Mouse (Mus musculus): ENCODE measurements around the gene Agk. TPM values are rescaled to one million over a fixed set of nuclear protein-coding genes. Genes with fewer than 3 reads are reported as not detected.

The Agk gene
- polyA plus RNA-seq, 1 experiment = 11.0 TPM

DNA sequence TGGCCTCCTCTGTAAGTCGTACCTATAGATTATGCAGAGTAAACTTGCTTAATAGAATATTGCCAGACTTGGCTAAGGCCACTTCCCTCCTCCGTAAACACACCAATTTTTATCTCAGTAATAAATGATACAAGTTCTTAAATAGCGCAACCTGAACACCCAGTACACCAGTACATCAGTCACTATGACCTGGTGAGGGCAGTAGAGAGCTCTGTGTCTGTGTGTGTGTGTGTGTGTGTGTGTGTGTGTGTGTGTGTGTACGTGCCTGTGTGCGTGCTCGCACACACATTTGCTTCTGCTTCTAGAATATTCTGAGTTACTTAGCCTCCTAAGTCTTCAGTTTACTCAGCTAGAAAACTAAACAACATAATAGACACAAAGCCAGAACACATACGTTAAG lies 28.4 kb downstream of the Agk start:
- Histone ChIP-seq H3K4me3 (ENCODE audit: insufficient read depth, poor library complexity, severe bottlenecking) (no peak overlapping the region), H3ac (ENCODE audit: control insufficient read depth, insufficient read length, low read depth) (no peak overlapping the region), H3K36me3 (ENCODE audit: control insufficient read depth, insufficient read depth) (peaks cover 33% of the 10 kb centered on the region), H3K79me3 (ENCODE audit: low read depth) (no peaks in the 10 kb centered on the region), H3K27me3 (ENCODE audit: control insufficient read depth, insufficient read depth, insufficient read length) (no peaks in the 10 kb centered on the region), H3K79me2 (ENCODE audit: control insufficient read depth, insufficient read depth) (no peaks in the 10 kb centered on the region)
- no peak for TF ChIP-seq FOSL1 (IDR thresholded peaks at IDR 0.05; ENCODE audit: insufficient read depth, low read length, poor library complexity, severe bottlenecking)
- TF ChIP-seq USF1 (IDR thresholded peaks at IDR 0.05; ENCODE audit: low read depth) = no peak
- no peak for TF ChIP-seq MAX (IDR thresholded peaks at IDR 0.05)
- no peak for TF ChIP-seq CEBPB (IDR thresholded peaks at IDR 0.05; ENCODE audit: low read depth)
- TF ChIP-seq CTCF (IDR thresholded peaks at IDR 0.05; ENCODE audit: control insufficient read depth, insufficient read depth, insufficient read length) = no peak
- no peak for TF ChIP-seq MYOG (IDR thresholded peaks at IDR 0.05; ENCODE audit: control insufficient read depth, extremely low read depth, insufficient read length)
- no peak for TF ChIP-seq MYOD1 (IDR thresholded peaks at IDR 0.05; ENCODE audit: control insufficient read depth, insufficient read length, low read depth)

DNA sequence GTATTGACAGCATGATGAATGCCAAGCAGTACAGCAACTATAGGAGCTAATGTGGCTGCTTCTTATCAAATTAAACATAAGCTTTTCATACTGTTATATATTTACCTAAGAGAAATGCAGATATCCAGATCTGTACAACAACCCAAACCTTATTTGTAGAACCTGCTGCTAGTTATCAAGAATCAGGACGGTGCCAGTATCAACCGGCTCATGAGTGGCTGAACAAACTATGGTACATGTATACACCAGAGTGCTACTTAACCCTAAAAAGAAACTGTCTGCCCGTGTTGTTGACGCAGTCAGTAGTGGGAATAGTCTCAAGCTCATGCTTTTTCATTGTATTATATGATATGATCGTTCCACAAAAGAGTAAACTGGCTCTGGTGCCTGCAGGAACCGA lies 46.1 kb downstream of the Agk start:
- H3K27me3 ChIP-seq (ENCODE audit: control insufficient read depth, insufficient read depth, insufficient read length) = no peaks in the 10 kb centered on the region
- H3ac ChIP-seq (ENCODE audit: control insufficient read depth, insufficient read length, low read depth) = no peak overlapping the region
- H3K79me3 ChIP-seq (ENCODE audit: low read depth) = no peaks in the 10 kb centered on the region
- TF ChIP-seq CTCF (IDR thresholded peaks at IDR 0.05; ENCODE audit: control insufficient read depth, insufficient read depth, insufficient read length) = no peak
- TF ChIP-seq CEBPB (IDR thresholded peaks at IDR 0.05; ENCODE audit: low read depth) = no peak
- TF ChIP-seq MAX (IDR thresholded peaks at IDR 0.05) = no peak
- TF ChIP-seq USF1 (IDR thresholded peaks at IDR 0.05; ENCODE audit: low read depth) = no peak
- no peak for TF ChIP-seq MYOD1 (IDR thresholded peaks at IDR 0.05; ENCODE audit: control insufficient read depth, insufficient read length, low read depth)
- TF ChIP-seq MYOG (IDR thresholded peaks at IDR 0.05; ENCODE audit: control insufficient read depth, extremely low read depth, insufficient read length) = no peak
- TF ChIP-seq FOSL1 (IDR thresholded peaks at IDR 0.05; ENCODE audit: insufficient read depth, low read length, poor library complexity, severe bottlenecking) = no peak
- H3K4me3 ChIP-seq (ENCODE audit: insufficient read depth, poor library complexity, severe bottlenecking) = no peak overlapping the region
- peaks cover 18% of the 10 kb centered on the region for H3K36me3 ChIP-seq (ENCODE audit: control insufficient read depth, insufficient read depth)
- H3K79me2 ChIP-seq (ENCODE audit: control insufficient read depth, insufficient read depth) = no peaks in the 10 kb centered on the region

DNA sequence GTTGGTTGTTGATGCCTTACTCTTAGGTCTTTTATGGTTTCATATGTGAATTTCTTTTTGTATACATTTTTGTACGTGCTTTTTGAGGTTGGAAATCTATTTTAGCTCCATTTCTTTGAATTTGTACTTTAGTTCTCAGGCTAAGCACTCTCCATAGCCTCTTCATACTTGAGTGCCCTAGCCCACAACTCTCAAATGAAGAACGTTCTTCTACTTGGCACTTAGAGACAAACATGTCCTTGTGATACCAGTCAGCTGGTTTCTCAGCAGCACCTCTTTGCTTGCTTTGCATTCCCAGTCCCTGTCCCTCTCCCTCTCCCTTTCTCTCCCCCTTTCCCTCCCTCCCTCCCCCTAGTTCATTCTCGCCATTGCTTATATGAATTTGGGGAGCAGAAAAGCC lies 55.2 kb downstream of the Agk start:
- Histone ChIP-seq H3K79me2 (ENCODE audit: control insufficient read depth, insufficient read depth) (no peaks in the 10 kb centered on the region), H3K36me3 (ENCODE audit: control insufficient read depth, insufficient read depth) (peaks cover 26% of the 10 kb centered on the region), H3K79me3 (ENCODE audit: low read depth) (no peaks in the 10 kb centered on the region), H3ac (ENCODE audit: control insufficient read depth, insufficient read length, low read depth) (no peak overlapping the region), H3K27me3 (ENCODE audit: control insufficient read depth, insufficient read depth, insufficient read length) (no peaks in the 10 kb centered on the region), H3K4me3 (ENCODE audit: insufficient read depth, poor library complexity, severe bottlenecking) (no peak overlapping the region)
- TF ChIP-seq MYOD1 (IDR thresholded peaks at IDR 0.05; ENCODE audit: control insufficient read depth, insufficient read length, low read depth) (no peak), MYOG (IDR thresholded peaks at IDR 0.05; ENCODE audit: control insufficient read depth, extremely low read depth, insufficient read length) (no peak)

DNA sequence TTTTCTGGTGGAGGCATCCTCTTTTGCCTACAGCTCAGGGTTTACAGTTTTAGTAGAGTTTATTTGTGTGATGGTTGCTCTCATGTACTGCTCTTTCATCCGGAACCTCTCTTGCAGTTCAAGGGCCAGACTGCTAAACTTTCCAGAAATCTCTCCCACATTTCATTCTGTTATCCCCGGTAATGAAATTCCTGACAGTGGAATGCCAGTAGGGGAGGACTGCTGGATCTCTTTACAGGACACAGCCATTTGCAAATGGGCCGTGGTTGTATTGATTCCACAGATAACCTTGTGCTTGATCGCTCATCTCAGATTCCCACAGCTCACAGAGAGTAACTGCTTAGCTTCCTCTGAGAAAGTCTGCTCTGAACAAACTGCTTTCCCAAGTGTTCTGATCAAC lies 56.9 kb downstream of the Agk start:
- TF ChIP-seq USF1 (IDR thresholded peaks at IDR 0.05; ENCODE audit: low read depth) (no peak), CTCF (IDR thresholded peaks at IDR 0.05; ENCODE audit: control insufficient read depth, insufficient read depth, insufficient read length) (no peak), MYOD1 (IDR thresholded peaks at IDR 0.05; ENCODE audit: control insufficient read depth, insufficient read length, low read depth) (no peak), CEBPB (IDR thresholded peaks at IDR 0.05; ENCODE audit: low read depth) (no peak), FOSL1 (IDR thresholded peaks at IDR 0.05; ENCODE audit: insufficient read depth, low read length, poor library complexity, severe bottlenecking) (no peak), MAX (IDR thresholded peaks at IDR 0.05) (no peak), MYOG (IDR thresholded peaks at IDR 0.05; ENCODE audit: control insufficient read depth, extremely low read depth, insufficient read length) (no peak)
- H3K27me3 ChIP-seq (ENCODE audit: control insufficient read depth, insufficient read depth, insufficient read length) = no peaks in the 10 kb centered on the region
- no peak overlapping the region for H3ac ChIP-seq (ENCODE audit: control insufficient read depth, insufficient read length, low read depth)
- no peaks in the 10 kb centered on the region for H3K79me3 ChIP-seq (ENCODE audit: low read depth)
- no peaks in the 10 kb centered on the region for H3K79me2 ChIP-seq (ENCODE audit: control insufficient read depth, insufficient read depth)
- peaks cover 25% of the 10 kb centered on the region for H3K36me3 ChIP-seq (ENCODE audit: control insufficient read depth, insufficient read depth)
- no peak overlapping the region for H3K4me3 ChIP-seq (ENCODE audit: insufficient read depth, poor library complexity, severe bottlenecking)

DNA sequence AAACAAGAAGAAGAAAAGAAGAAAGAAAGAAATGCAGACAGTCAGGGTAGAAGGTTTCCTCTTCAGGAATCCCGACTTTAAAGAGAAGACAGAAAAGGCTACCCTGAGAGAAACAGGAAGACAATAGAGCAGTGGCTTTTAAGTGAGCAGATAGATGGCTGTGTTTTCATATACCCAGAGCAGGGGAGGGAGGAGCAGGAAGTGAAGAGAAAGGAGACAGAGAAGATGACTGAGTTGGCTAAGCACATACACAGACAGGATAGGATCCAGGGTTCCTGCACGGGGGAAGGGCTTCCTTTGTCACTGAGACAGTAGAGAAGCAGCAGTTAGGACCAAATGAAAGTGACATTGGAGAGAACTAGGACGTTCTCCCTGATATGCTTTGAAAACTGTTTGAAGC lies 60.7 kb downstream of the Agk start:
- no peaks in the 10 kb centered on the region for H3K27me3 ChIP-seq (ENCODE audit: control insufficient read depth, insufficient read depth, insufficient read length)
- H3K79me2 ChIP-seq (ENCODE audit: control insufficient read depth, insufficient read depth) = no peaks in the 10 kb centered on the region
- TF ChIP-seq MYOD1 (IDR thresholded peaks at IDR 0.05; ENCODE audit: control insufficient read depth, insufficient read length, low read depth) = no peak
- no peak for TF ChIP-seq CTCF (IDR thresholded peaks at IDR 0.05; ENCODE audit: control insufficient read depth, insufficient read depth, insufficient read length)
- TF ChIP-seq MYOG (IDR thresholded peaks at IDR 0.05; ENCODE audit: control insufficient read depth, extremely low read depth, insufficient read length) = no peak
- TF ChIP-seq FOSL1 (IDR thresholded peaks at IDR 0.05; ENCODE audit: insufficient read depth, low read length, poor library complexity, severe bottlenecking) = no peak
- TF ChIP-seq MAX (IDR thresholded peaks at IDR 0.05) = no peak
- no peak for TF ChIP-seq CEBPB (IDR thresholded peaks at IDR 0.05; ENCODE audit: low read depth)
- no peak for TF ChIP-seq USF1 (IDR thresholded peaks at IDR 0.05; ENCODE audit: low read depth)
- no peak overlapping the region for H3ac ChIP-seq (ENCODE audit: control insufficient read depth, insufficient read length, low read depth)
- H3K79me3 ChIP-seq (ENCODE audit: low read depth) = no peaks in the 10 kb centered on the region
- no peak overlapping the region for H3K4me3 ChIP-seq (ENCODE audit: insufficient read depth, poor library complexity, severe bottlenecking)
- H3K36me3 ChIP-seq (ENCODE audit: control insufficient read depth, insufficient read depth) = peaks cover 34% of the 10 kb centered on the region

DNA sequence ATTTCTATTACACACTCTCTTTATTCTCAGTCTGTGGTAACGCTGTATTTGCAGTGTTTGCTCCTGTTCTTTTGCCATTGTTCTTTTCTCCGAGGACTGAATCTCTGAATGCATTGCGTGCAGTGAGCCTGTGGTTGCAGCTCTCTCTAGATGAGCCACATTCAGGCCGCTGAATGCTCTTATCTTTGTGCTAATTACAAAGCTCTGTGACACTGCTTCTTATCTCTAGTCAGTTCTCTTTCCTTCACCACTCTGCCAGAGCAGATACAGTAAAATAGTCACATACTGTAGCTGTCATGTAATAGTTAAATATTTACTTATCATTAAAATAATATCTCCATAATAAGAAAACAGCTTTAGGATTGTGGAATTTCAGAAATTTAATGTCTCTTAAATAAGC lies 63.7 kb downstream of the Agk start:
- H3K79me2 ChIP-seq (ENCODE audit: control insufficient read depth, insufficient read depth) = no peaks in the 10 kb centered on the region
- no peaks in the 10 kb centered on the region for H3K79me3 ChIP-seq (ENCODE audit: low read depth)
- no peak for TF ChIP-seq FOSL1 (IDR thresholded peaks at IDR 0.05; ENCODE audit: insufficient read depth, low read length, poor library complexity, severe bottlenecking)
- TF ChIP-seq MYOG (IDR thresholded peaks at IDR 0.05; ENCODE audit: control insufficient read depth, extremely low read depth, insufficient read length) = no peak
- TF ChIP-seq CTCF (IDR thresholded peaks at IDR 0.05; ENCODE audit: control insufficient read depth, insufficient read depth, insufficient read length) = no peak
- no peak for TF ChIP-seq MAX (IDR thresholded peaks at IDR 0.05)
- no peak for TF ChIP-seq MYOD1 (IDR thresholded peaks at IDR 0.05; ENCODE audit: control insufficient read depth, insufficient read length, low read depth)
- no peak overlapping the region for H3ac ChIP-seq (ENCODE audit: control insufficient read depth, insufficient read length, low read depth)
- H3K36me3 ChIP-seq (ENCODE audit: control insufficient read depth, insufficient read depth) = peaks cover 44% of the 10 kb centered on the region
- no peak overlapping the region for H3K4me3 ChIP-seq (ENCODE audit: insufficient read depth, poor library complexity, severe bottlenecking)
- no peaks in the 10 kb centered on the region for H3K27me3 ChIP-seq (ENCODE audit: control insufficient read depth, insufficient read depth, insufficient read length)
